Mouse (Mus musculus): ENCODE results near the gene Mapk13. TPM values are rescaled to one million over a fixed set of nuclear protein-coding genes. Genes with fewer than 3 reads are reported as not detected.
"Not testable (repeated sequence)": the region's sequence is repeated elsewhere in the genome, so short reads cannot be mapped to it uniquely, and the experiment has no call there.

Mapk13 gene
- polyA plus RNA-seq, 1 experiment from 2014 or later, result 10.5 TPM

DNA sequence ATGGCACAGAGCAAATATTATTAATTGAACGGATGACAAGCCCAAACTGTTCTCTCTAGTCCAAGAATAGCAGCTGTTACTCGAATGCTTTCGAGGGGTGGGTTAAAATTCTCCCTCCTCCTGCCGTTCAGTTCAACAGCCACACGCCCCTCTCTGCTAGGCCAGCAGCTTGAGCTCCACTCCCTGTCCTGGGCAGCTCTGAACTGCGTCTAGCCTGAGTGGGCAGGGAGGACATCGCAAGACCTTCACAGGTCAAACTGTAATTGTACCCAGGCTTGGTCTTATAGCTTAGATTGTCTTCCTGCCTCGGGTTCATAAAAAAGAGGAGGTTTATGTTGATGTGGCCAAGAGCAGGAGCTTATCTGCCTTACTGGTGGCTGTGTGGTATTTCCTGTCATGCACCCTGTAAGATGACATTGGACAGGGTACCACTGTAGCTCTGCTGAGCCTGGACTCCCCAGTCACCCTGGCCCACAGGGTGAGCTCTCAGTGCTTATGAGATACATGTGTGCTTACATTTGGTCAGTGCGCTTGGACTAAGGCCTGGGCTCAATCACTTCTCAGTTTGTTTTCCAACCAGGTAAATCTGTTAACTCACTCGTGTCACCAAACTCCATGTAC lies 46.4 kb downstream of the Mapk13 start:
- H3K9me3 ChIP-seq (replicated peaks; ENCODE audit: control insufficient read depth, low read length), result no peaks in the 10 kb centered on the region
- ATAC-seq (ENCODE audit: low read depth), result no peak
- peak overlapping the region; percentile 5; the same call in 1 of the 2 replicates for H3K27ac ChIP-seq (ENCODE audit: low read length)
- no peaks in the 10 kb centered on the region for H3K27me3 ChIP-seq (ENCODE audit: control insufficient read depth, insufficient read depth, low read depth, low read length)
- H3K36me3 ChIP-seq (ENCODE audit: control insufficient read depth, insufficient read depth), result peaks cover 88% of the 10 kb centered on the region
- peaks cover 15% of the 10 kb centered on the region for H3K4me1 ChIP-seq (ENCODE audit: control insufficient read depth, low read depth, low read length)
- WGBS (ENCODE audit: insufficient replicate concordance), result 67% methylated on average over 10 of the region's 10 CpGs
- no peak overlapping the region for H3K4me2 ChIP-seq (ENCODE audit: low read depth, low read length)
- 0 out of 2 replicates have a peak overlapping the region, but pooled peaks have one; percentile 13 for H3K9ac ChIP-seq (ENCODE audit: low read depth, low read length)
- H3K4me3 ChIP-seq (ENCODE audit: low read depth, low read length), result no peak overlapping the region

DNA sequence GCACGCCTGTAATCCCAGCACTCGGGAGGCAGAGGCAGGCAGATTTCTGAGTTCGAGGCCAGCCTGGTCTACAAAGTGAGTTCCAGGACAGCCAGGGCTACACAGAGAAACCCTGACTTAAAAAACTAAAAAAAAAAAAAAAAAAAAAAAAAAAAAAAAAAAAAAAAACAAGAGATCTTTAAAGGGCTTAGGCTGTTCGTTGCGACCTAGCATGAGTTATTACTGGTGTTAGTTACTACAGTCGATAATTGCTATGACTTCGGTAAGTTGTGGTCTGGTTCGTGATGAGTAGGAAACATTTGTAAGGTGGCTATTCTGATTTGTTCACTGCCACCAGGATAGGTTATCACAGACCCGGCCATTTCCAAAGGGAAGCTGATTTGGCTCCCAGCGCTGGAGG lies 47.2 kb downstream of the Mapk13 start:
- 87% methylated on average over 10 of the region's 10 CpGs for WGBS (ENCODE audit: insufficient replicate concordance)
- not testable (repeated sequence) for H3K4me2 ChIP-seq (ENCODE audit: low read depth, low read length); H3K27me3 ChIP-seq (ENCODE audit: control insufficient read depth, insufficient read depth, low read depth, low read length); H3K27ac ChIP-seq (ENCODE audit: low read length); H3K9ac ChIP-seq (ENCODE audit: low read depth, low read length); ATAC-seq (ENCODE audit: low read depth); H3K4me3 ChIP-seq (ENCODE audit: low read depth, low read length); H3K9me3 ChIP-seq (replicated peaks; ENCODE audit: control insufficient read depth, low read length)
- peaks cover 88% of the 10 kb centered on the region for H3K36me3 ChIP-seq (ENCODE audit: control insufficient read depth, insufficient read depth)
- H3K4me1 ChIP-seq (ENCODE audit: control insufficient read depth, low read depth, low read length), result peaks cover 11% of the 10 kb centered on the region

- H3K4me3 ChIP-seq (ENCODE audit: low read depth, low read length), result no peak overlapping the region
- no peak overlapping the region for H3K4me2 ChIP-seq (ENCODE audit: low read depth, low read length)
- peak; percentile 19; the same call in 1 of the 2 replicates for ATAC-seq (ENCODE audit: low read depth)
- no peak overlapping the region for H3K27ac ChIP-seq (ENCODE audit: low read length)
- H3K4me1 ChIP-seq (ENCODE audit: control insufficient read depth, low read depth, low read length), result peaks cover 14% of the 10 kb centered on the region
- H3K9me3 ChIP-seq (replicated peaks; ENCODE audit: control insufficient read depth, low read length), result no peaks in the 10 kb centered on the region
- no peaks in the 10 kb centered on the region for H3K27me3 ChIP-seq (ENCODE audit: control insufficient read depth, insufficient read depth, low read depth, low read length)
- no peak overlapping the region for H3K9ac ChIP-seq (ENCODE audit: low read depth, low read length)
- 89% methylated on average over 25 of the region's 25 CpGs for WGBS (ENCODE audit: insufficient replicate concordance)
- H3K36me3 ChIP-seq (ENCODE audit: control insufficient read depth, insufficient read depth), result peaks cover 92% of the 10 kb centered on the region
These were observed 48.0 kb downstream of the Mapk13 start for GRCm38 (mm10) chr17:28816875-28817811.

DNA sequence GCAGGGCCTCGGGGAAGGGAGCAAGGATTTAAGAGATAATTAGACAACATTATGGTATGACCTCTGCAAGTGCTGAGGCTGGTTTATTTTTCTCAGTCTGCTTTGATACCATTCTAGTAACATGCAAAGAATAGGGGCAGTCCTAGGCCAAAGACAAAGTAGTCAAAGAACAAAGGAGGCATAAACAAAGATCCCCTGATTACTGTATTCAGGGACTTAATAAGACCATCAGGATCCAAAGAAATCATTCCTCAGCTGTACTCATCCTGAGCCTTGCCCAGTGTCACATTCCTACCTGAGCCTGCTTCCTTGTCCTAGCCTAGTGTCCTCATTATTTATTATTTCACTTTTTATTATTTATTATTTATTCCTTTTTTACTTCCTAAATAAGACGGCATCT lies 51.1 kb downstream of the Mapk13 start:
- ATAC-seq (ENCODE audit: low read depth), result no peak
- Histone ChIP-seq H3K4me2 (ENCODE audit: low read depth, low read length) (no peak overlapping the region), H3K9me3 (replicated peaks; ENCODE audit: control insufficient read depth, low read length) (no peaks in the 10 kb centered on the region), H3K27ac (ENCODE audit: low read length) (peak overlapping the region; percentile 24; the same call in 1 of the 2 replicates), H3K4me3 (ENCODE audit: low read depth, low read length) (no peak overlapping the region), H3K36me3 (ENCODE audit: control insufficient read depth, insufficient read depth) (peaks cover 87% of the 10 kb centered on the region), H3K9ac (ENCODE audit: low read depth, low read length) (no peak overlapping the region), H3K4me1 (ENCODE audit: control insufficient read depth, low read depth, low read length) (peaks cover 35% of the 10 kb centered on the region), H3K27me3 (ENCODE audit: control insufficient read depth, insufficient read depth, low read depth, low read length) (no peaks in the 10 kb centered on the region)
- 82% methylated on average over 2 of the region's 2 CpGs for WGBS (ENCODE audit: insufficient replicate concordance)

- H3K9me3 ChIP-seq (replicated peaks; ENCODE audit: control insufficient read depth, low read length), result no peaks in the 10 kb centered on the region
- H3K9ac ChIP-seq (ENCODE audit: low read depth, low read length), result peak overlapping the region; percentile 71
- peaks cover 82% of the 10 kb centered on the region for H3K36me3 ChIP-seq (ENCODE audit: control insufficient read depth, insufficient read depth)
- H3K4me1 ChIP-seq (ENCODE audit: control insufficient read depth, low read depth, low read length), result peaks cover 65% of the 10 kb centered on the region
- ATAC-seq (ENCODE audit: low read depth), result peak; percentile 99
- peak overlapping the region; percentile 96 for H3K27ac ChIP-seq (ENCODE audit: low read length)
- no peaks in the 10 kb centered on the region for H3K27me3 ChIP-seq (ENCODE audit: control insufficient read depth, insufficient read depth, low read depth, low read length)
- peak overlapping the region; percentile 71 for H3K4me2 ChIP-seq (ENCODE audit: low read depth, low read length)
- 45% methylated on average over 13 of the region's 13 CpGs for WGBS (ENCODE audit: insufficient replicate concordance)
- H3K4me3 ChIP-seq (ENCODE audit: low read depth, low read length), result peak overlapping the region; percentile 57
These were observed 54.1 kb downstream of the Mapk13 start for GRCm38 (mm10) chr17:28823004-28823745.

DNA sequence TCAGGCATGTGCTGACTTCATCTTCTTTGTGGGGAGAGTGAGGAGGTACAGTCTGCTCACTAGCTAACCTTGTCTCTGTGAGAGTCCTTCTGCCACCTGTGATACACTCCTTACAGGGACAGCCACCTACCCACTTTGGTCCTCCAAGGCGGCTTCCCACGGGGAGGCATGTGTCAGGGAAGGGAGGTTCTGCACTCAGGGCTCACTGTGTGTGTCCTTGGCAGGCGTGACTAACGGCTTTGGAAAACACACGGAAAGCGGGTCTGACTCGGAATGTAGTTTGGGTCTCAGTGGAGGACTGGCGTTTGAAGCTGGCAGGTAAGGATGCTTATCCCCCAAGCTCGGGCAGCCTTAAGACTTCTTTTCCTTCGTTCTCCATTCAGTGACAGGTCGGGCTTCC lies 54.7 kb downstream of the Mapk13 start:
- 61% methylated on average over 11 of the region's 11 CpGs for WGBS (ENCODE audit: insufficient replicate concordance)
- peak overlapping the region; percentile 96 for H3K27ac ChIP-seq (ENCODE audit: low read length)
- peaks cover 82% of the 10 kb centered on the region for H3K36me3 ChIP-seq (ENCODE audit: control insufficient read depth, insufficient read depth)
- peak overlapping the region; percentile 71 for H3K4me2 ChIP-seq (ENCODE audit: low read depth, low read length)
- peak; percentile 1; the same call in 1 of the 2 replicates for ATAC-seq (ENCODE audit: low read depth)
- H3K4me3 ChIP-seq (ENCODE audit: low read depth, low read length), result peak overlapping the region; percentile 57
- H3K4me1 ChIP-seq (ENCODE audit: control insufficient read depth, low read depth, low read length), result peaks cover 70% of the 10 kb centered on the region
- no peaks in the 10 kb centered on the region for H3K9me3 ChIP-seq (replicated peaks; ENCODE audit: control insufficient read depth, low read length)
- no peaks in the 10 kb centered on the region for H3K27me3 ChIP-seq (ENCODE audit: control insufficient read depth, insufficient read depth, low read depth, low read length)
- peak overlapping the region; percentile 69 for H3K9ac ChIP-seq (ENCODE audit: low read depth, low read length)

DNA sequence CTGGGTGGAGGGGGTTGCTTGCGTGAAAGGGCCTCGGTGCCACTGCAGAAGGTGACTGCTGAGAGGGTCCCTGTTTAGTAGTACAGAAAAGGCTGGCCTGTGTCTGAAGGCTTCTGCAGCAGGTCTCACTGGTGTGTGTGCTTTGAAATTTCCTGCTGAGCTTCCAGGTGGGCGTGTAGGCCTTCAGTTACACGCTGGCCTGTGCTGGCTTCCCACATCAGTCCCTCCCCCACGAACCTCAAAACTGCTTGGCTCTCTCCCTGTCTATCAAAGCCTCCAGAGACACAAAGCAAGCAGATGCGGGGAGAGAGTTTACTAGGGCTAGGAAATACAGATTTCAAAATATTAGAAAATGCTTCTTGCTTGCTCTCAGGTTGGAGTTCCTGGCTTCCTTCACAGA lies 55.8 kb downstream of the Mapk13 start:
- no peaks in the 10 kb centered on the region for H3K9me3 ChIP-seq (replicated peaks; ENCODE audit: control insufficient read depth, low read length)
- peak overlapping the region; percentile 57 for H3K4me3 ChIP-seq (ENCODE audit: low read depth, low read length)
- 59% methylated on average over 6 of the region's 6 CpGs for WGBS (ENCODE audit: insufficient replicate concordance)
- H3K4me1 ChIP-seq (ENCODE audit: control insufficient read depth, low read depth, low read length), result peaks cover 81% of the 10 kb centered on the region
- peak overlapping the region; percentile 96 for H3K27ac ChIP-seq (ENCODE audit: low read length)
- H3K4me2 ChIP-seq (ENCODE audit: low read depth, low read length), result peak overlapping the region; percentile 71
- no peaks in the 10 kb centered on the region for H3K27me3 ChIP-seq (ENCODE audit: control insufficient read depth, insufficient read depth, low read depth, low read length)
- H3K9ac ChIP-seq (ENCODE audit: low read depth, low read length), result peak overlapping the region; percentile 69
- peaks cover 83% of the 10 kb centered on the region for H3K36me3 ChIP-seq (ENCODE audit: control insufficient read depth, insufficient read depth)
- no peak for ATAC-seq (ENCODE audit: low read depth)

GRCm38 (mm10) chr17:28825359-28826041 lies 56.4 kb downstream of the Mapk13 start:
- peaks cover 87% of the 10 kb centered on the region for H3K4me1 ChIP-seq (ENCODE audit: control insufficient read depth, low read depth, low read length)
- peak overlapping the region; percentile 57 for H3K4me3 ChIP-seq (ENCODE audit: low read depth, low read length)
- peak overlapping the region; percentile 96 for H3K27ac ChIP-seq (ENCODE audit: low read length)
- H3K9me3 ChIP-seq (replicated peaks; ENCODE audit: control insufficient read depth, low read length), result no peaks in the 10 kb centered on the region
- peak overlapping the region; percentile 71 for H3K4me2 ChIP-seq (ENCODE audit: low read depth, low read length)
- H3K9ac ChIP-seq (ENCODE audit: low read depth, low read length), result peak overlapping the region; percentile 69
- 77% methylated on average over 6 of the region's 6 CpGs for WGBS (ENCODE audit: insufficient replicate concordance)
- H3K36me3 ChIP-seq (ENCODE audit: control insufficient read depth, insufficient read depth), result peaks cover 84% of the 10 kb centered on the region
- H3K27me3 ChIP-seq (ENCODE audit: control insufficient read depth, insufficient read depth, low read depth, low read length), result no peaks in the 10 kb centered on the region
- no peak for ATAC-seq (ENCODE audit: low read depth)

Data from liver, embryonic 16.5 days (tissue).